Mouse (Mus musculus) stomach, embryonic 16.5 days (tissue): ENCODE results near the gene Dcun1d1. TPM values are rescaled to one million over a fixed set of nuclear protein-coding genes. Genes with fewer than 3 reads are reported as not detected.

Experiments used
- ATAC-seq: fragments of 200-750 bp; cut with Nextera tagmentation; 2 replicates; pipeline ENCODE4 v1.8.0; 2017; ENCODE audit warnings: moderate number of reproducible peaks, moderate TSS enrichment; ENCODE audit not compliant: insufficient read depth, low FRiP score
- H3K27ac ChIP-seq: fragments of 300-500 bp; sonication (generic); 2 replicates; pipeline ENCODE4 v1.5.1; 2014; ENCODE audit warnings: low read length
- H3K27me3 ChIP-seq: fragments of 300-500 bp; sonication (generic); 2 replicates; pipeline ENCODE4 v1.6.1; 2014; ENCODE audit warnings: low read length, control low read depth, mixed read lengths; ENCODE audit not compliant: control insufficient read depth, insufficient read depth
- H3K36me3 ChIP-seq: fragments of 300-500 bp; sonication (generic); 2 replicates; pipeline ENCODE4 v1.6.1; 2014; ENCODE audit warnings: low read length; ENCODE audit not compliant: control insufficient read depth, insufficient read depth
- H3K4me1 ChIP-seq: fragments of 300-500 bp; sonication (generic); 2 replicates; pipeline ENCODE4 v1.6.1; 2014; ENCODE audit warnings: low read length, control low read depth, mixed read lengths; ENCODE audit not compliant: control insufficient read depth, insufficient read depth
- H3K4me2 ChIP-seq: fragments of 300-500 bp; sonication (generic); 2 replicates; pipeline ENCODE4 v1.6.1; 2014; ENCODE audit warnings: low read depth, low read length, mixed read lengths
- H3K4me3 ChIP-seq: fragments of 300-500 bp; sonication (generic); replicated peaks from 2 replicates; pipeline ENCODE4 v1.5.1; 2014; ENCODE audit warnings: mild to moderate bottlenecking, low read length
- H3K9ac ChIP-seq: fragments of 300-500 bp; sonication (generic); 2 replicates; pipeline ENCODE4 v1.6.1; 2014; ENCODE audit warnings: low read length
- H3K9me3 ChIP-seq: fragments of 300-500 bp; sonication (generic); replicated peaks from 2 replicates; pipeline ENCODE4 v1.6.1; 2016; ENCODE audit warnings: low read length, control low read depth; ENCODE audit not compliant: control insufficient read depth
- WGBS: fragments of 180-500 bp; shearing (Covaris S2); extraction: QIAGEN DNeasy Blood & Tissue Kit; methylation state at CpG from one replicate; pipeline ENCODE4 v1.1.7; 2014; 5-methylcytosine and 5-hydroxymethylcytosine counted together
- polyA plus RNA-seq: library from polyadenylated mRNA; unstranded; fragments of >200 nt; fragmentation: Nextera tagmentation; extraction: Ambion mirVana; gene quantifications from 2 replicates; pipeline ENCODE4 v1.2.1, GENCODE M21; 2015

The Dcun1d1 gene
- 85.6 and 97.6 TPM in 2 replicates for polyA plus RNA-seq

DNA sequence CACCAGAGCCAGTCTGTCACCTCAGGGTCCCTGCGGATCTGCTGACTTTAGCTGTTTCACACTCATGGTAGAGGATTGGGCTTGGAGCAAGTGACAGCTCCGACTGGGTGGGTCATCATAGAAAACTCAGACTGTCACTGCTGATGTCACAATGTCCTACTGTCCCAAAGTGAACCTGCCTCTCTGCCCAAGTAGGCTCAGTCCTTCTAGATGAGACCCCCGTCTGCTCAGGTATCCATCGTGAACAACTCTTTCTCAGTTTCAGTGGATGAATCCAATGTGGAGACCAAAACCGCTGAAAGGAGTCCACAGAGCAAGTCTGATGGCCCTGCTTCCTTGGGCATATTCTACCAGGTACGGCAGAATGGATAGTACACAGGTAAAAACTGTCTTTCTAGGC lies at the start of gene Dcun1d1:
Gene Dcun1d1, minus strand, starts transcription at position 101 of the 400 bp plus-strand sequence.
- ATAC-seq: no peak
- H3K9ac ChIP-seq: no peak within 1 kb of the TSS
- WGBS: 91% methylated on average over 6 of the region's 6 CpGs

DNA sequence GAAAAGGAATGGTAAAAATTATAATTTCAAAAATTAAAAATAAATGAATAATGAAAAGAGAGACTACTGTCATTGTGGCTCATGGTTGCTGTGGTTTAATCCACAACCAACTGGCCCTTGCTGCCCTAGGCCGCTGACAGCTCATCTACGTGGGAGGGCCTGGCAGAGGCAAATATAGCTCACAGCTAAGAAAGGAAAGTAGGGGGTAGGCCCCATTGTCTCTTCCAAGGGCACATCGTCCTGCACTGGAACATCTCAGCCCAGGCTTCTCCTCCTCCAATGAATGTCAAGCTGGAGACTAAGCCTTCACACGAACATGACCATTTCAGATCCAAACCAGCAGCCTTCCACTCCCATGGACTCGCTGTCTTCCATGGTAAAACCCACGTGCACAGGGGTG lies 49.0 kb upstream of the Dcun1d1 start:
- Histone ChIP-seq H3K27ac (no peak overlapping the region), H3K4me2 (no peak overlapping the region), H3K36me3 (0 out of 2 replicates have a peak, but pooled peaks cover 4% of the 10 kb centered on the region), H3K9ac (no peak overlapping the region), H3K4me3 (no peak overlapping the region), H3K9me3 (no peaks in the 10 kb centered on the region), H3K4me1 (no peaks in the 10 kb centered on the region), H3K27me3 (no peaks in the 10 kb centered on the region)
- whole genome bisulfite sequencing: 84% methylated on average over 6 of the region's 6 CpGs
- ATAC-seq: no peak

More for the DNA sequence above, at the start of gene Dcun1d1:
- H3K27me3 ChIP-seq: no peaks in the 10 kb centered on the region
- no peak within 1 kb of the TSS for H3K27ac ChIP-seq
- no peaks in the 10 kb centered on the region for H3K9me3 ChIP-seq
- peaks cover 6% of the 10 kb centered on the region; the same call in 1 of the 2 replicates for H3K4me1 ChIP-seq
- no peak within 1 kb of the TSS for H3K4me3 ChIP-seq
- no peak within 1 kb of the TSS for H3K4me2 ChIP-seq
- no peaks in the 10 kb centered on the region for H3K36me3 ChIP-seq

DNA sequence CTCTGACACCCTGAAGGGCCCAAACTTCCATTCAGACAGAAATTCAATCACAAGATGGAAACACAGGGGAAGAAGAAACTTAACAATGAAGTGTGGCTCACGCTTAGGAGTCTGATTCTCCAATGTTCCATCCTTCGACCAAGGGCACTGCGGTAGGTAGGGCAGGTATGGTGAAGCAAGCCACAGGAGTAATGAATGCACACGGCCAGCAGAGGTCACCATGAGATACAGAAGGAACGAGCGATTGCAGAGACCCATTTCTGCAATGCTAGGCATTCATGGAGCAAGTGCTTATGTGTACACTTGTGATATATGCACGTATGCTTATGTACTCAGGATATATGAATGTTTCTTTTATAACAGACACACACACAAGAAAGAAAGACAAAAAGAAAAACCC lies 36.3 kb upstream of the Dcun1d1 start:
- Histone ChIP-seq H3K36me3 (peaks cover 25% of the 10 kb centered on the region), H3K9me3 (no peaks in the 10 kb centered on the region), H3K27ac (no peak overlapping the region), H3K4me3 (no peak overlapping the region), H3K4me1 (no peaks in the 10 kb centered on the region), H3K9ac (no peak overlapping the region), H3K27me3 (no peaks in the 10 kb centered on the region), H3K4me2 (no peak overlapping the region)
- no peak for ATAC-seq
- WGBS: 73% methylated on average over 7 of the region's 7 CpGs

DNA sequence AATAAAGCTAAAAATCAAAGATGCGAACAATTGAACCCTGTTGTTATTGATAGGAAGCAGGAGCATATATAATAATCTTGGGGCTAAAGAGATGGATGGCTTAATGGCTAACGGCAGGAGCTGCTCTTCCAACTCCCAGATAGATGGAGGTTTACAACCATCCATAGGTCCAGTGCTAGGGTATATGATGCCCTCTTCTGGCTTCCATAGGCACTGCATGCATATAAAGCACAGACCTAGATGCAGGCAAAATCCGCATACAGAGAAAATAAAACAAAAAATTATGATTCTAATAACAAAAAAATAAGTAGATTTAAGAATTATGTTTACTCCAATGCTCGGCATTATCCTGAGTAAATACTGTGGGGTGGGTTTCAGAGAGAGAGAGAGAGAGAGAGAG lies 35.7 kb upstream of the Dcun1d1 start:
- Histone ChIP-seq H3K4me2 (no peak overlapping the region), H3K27ac (no peak overlapping the region), H3K4me3 (no peak overlapping the region), H3K27me3 (no peaks in the 10 kb centered on the region), H3K36me3 (peaks cover 25% of the 10 kb centered on the region), H3K9me3 (no peaks in the 10 kb centered on the region), H3K4me1 (no peaks in the 10 kb centered on the region), H3K9ac (no peak overlapping the region)
- no peak for ATAC-seq
- WGBS: 80% methylated on average over 4 of the region's 4 CpGs

DNA sequence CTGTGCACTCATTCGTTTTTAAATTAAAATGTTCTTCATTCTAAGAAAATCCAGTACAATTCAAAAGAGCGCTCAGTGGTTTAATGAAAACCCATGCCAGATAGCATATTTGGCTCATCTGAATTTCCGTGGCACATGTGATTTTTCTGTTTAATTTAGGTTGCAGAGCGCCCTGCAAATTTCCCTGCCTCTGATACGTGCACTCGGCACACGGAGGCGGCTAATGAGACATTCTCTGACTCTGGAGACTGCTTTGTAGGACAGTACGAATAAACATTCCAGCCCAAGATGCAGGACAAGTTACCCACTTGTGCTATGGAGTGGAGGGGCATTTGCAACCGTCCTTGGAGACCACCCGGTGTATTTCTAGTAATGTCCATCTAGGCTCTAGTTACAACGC lies 33.9 kb upstream of the Dcun1d1 start:
- peaks cover 25% of the 10 kb centered on the region for H3K36me3 ChIP-seq
- ATAC-seq: no peak
- 91% methylated on average over 12 of the region's 12 CpGs for WGBS

DNA sequence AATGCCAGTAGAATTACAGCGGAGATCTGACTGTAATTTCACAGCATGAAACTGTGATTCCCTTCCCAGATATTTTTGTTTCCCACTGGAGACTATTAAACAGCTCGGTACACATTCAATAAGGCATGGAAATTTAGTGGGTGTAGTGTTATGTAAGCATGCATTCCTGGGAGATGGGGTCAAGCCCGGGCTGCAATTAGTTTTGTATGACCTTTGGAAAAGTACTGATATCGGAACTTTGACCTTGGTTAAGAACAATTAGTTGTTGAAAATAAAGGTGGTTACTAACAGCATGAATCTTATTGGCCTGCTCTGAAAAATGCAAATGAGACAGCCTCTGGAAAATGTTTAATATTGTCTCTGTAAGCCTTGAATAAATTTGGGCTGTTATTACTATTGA lies 33.2 kb upstream of the Dcun1d1 start:
- H3K27ac ChIP-seq: no peak overlapping the region
- no peaks in the 10 kb centered on the region for H3K4me1 ChIP-seq
- ATAC-seq: no peak
- no peak overlapping the region for H3K9ac ChIP-seq
- no peaks in the 10 kb centered on the region for H3K27me3 ChIP-seq
- peaks cover 25% of the 10 kb centered on the region for H3K36me3 ChIP-seq
- WGBS: 86% methylated on average over 4 of the region's 4 CpGs
- no peaks in the 10 kb centered on the region for H3K9me3 ChIP-seq
- H3K4me3 ChIP-seq: no peak overlapping the region
- no peak overlapping the region for H3K4me2 ChIP-seq

More for the DNA sequence above, 33.9 kb upstream of the Dcun1d1 start:
- H3K4me3 ChIP-seq: no peak overlapping the region
- no peak overlapping the region for H3K27ac ChIP-seq
- H3K9ac ChIP-seq: no peak overlapping the region
- H3K4me2 ChIP-seq: no peak overlapping the region
- H3K27me3 ChIP-seq: no peaks in the 10 kb centered on the region
- H3K9me3 ChIP-seq: no peaks in the 10 kb centered on the region
- H3K4me1 ChIP-seq: no peaks in the 10 kb centered on the region

DNA sequence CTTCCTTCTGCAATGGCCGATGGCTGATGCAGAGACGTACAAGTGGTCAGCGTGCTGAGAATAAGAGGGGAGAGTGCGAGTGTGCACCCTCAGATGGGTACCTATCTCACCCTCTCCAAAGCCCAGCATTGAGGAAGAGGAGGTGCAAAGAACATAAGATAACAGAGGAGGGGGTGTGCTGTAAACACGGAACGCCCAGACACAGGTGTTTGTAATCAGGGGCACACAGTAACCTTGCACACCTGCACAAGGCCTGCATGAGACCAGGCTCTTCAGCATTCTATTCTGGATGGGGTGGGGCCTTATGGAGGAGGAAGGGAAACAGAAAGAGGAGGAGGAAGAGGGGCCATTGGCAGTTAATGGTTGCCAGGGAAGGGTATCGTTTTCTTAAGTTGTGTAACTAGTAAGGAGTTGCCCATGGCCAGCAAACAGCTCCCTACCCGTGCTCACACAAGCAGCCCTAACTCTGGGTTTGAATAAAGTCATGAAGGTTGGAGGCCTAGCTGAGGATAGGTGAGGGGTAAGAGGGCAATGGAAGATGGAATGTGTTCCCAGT lies 30.2 kb upstream of the Dcun1d1 start:
- Histone ChIP-seq H3K4me2 (no peak overlapping the region), H3K4me3 (no peak overlapping the region), H3K9me3 (no peaks in the 10 kb centered on the region), H3K36me3 (peaks cover 18% of the 10 kb centered on the region), H3K9ac (no peak overlapping the region), H3K4me1 (0 out of 2 replicates have a peak, but pooled peaks cover 4% of the 10 kb centered on the region), H3K27me3 (no peaks in the 10 kb centered on the region), H3K27ac (no peak overlapping the region)
- ATAC-seq: no peak
- 82% methylated on average over 8 of the region's 8 CpGs for WGBS

DNA sequence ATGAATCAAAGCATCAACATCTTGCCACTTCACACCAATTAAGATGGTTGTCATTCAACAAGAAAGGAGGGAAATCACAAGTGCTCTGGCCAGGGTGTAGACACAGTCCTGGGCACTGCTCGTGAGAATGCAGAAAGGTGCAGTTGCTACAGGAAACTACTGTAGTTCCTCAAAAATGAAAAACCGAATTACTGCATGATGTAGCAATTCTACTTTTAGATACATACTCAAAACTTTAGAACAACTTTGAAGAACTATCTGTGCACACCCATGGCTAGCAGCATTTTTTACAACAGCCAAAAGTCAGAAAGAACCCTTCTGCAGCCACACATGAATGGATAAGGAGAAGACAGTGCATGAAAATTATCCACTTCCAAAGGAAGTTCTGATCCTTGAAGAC lies 29.2 kb upstream of the Dcun1d1 start:
- no peaks in the 10 kb centered on the region for H3K9me3 ChIP-seq
- no peak for ATAC-seq
- H3K9ac ChIP-seq: no peak overlapping the region
- no peak overlapping the region for H3K27ac ChIP-seq
- H3K4me2 ChIP-seq: no peak overlapping the region
- WGBS: 89% methylated on average over 2 of the region's 2 CpGs
- H3K4me1 ChIP-seq: 0 out of 2 replicates have a peak, but pooled peaks cover 4% of the 10 kb centered on the region
- H3K27me3 ChIP-seq: no peaks in the 10 kb centered on the region
- no peak overlapping the region for H3K4me3 ChIP-seq
- peaks cover 11% of the 10 kb centered on the region for H3K36me3 ChIP-seq

DNA sequence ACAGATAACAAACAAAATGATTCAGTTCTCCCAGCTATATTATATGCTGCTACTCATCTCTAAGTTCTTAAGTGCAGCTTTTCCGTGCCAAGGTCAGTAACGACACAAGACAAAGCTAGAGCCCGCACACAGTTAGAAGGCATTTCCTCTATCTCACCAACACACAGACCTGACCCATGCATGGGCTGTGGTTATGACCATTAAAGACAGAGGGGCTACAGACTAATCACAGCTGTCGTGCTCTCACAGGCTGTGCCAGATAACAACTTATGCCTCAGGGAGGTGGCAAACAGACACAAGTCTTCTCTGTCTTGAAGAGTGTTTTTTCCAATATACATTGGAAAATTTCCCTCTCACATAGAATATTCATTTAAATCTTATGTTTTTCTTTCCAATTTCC lies 27.7 kb upstream of the Dcun1d1 start:
- Histone ChIP-seq H3K9ac (no peak overlapping the region), H3K4me1 (0 out of 2 replicates have a peak, but pooled peaks cover 4% of the 10 kb centered on the region), H3K4me3 (no peak overlapping the region), H3K9me3 (no peaks in the 10 kb centered on the region), H3K36me3 (peaks cover 6% of the 10 kb centered on the region; the same call in 1 of the 2 replicates), H3K27ac (no peak overlapping the region), H3K4me2 (no peak overlapping the region), H3K27me3 (no peaks in the 10 kb centered on the region)
- WGBS: 79% methylated on average over 4 of the region's 4 CpGs
- ATAC-seq: no peak
